In the genomic region with DNA sequence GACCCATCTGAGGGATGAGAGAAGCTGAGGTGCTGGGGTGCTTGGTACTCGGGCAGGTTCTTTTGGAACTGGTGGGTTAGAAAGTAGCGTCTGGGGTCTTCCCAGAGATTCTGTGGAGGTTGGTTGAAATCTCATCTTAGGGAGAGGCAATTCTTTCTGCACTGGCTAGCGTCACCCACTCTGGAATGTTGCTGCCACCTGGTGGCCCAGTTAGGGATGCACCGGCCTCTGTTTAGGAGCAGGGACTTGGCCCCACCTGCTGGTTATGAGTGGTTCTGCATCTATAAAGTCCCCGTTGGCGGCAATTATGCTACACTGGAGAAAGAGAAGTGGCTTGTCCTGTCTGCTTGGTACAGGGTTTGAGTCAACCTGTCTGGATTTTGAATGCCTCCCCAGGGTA, we compare ENCODE assay signal across 8 mouse cellular contexts. TPM values are rescaled to one million over a fixed set of nuclear protein-coding genes. Genes with fewer than 3 reads are reported as not detected.
DNase-seq lines count a peak whose midpoint lies in the region; ATAC-seq and TF ChIP-seq lines count a peak whose summit lies in the region.

No protein-coding gene starts in this region.

- no peak overlapping the region for H3K27ac ChIP-seq in ES-E14 (ENCODE audit: insufficient read depth, low read depth, low read length, poor library complexity, severe bottlenecking)
- no peak overlapping the region for H3K27ac ChIP-seq in forebrain, postnatal 0 days (ENCODE audit: low read depth, low read length)
- H3K27ac ChIP-seq in hindbrain, embryonic 12.5 days = no peak overlapping the region
- no peak overlapping the region for H3K27ac ChIP-seq in lung, embryonic 15.5 days

- in situ Hi-C loops in ES-E14 (cut with MboI; ENCODE audit: low sequenced_read_pairs in 2 of 2, unreplicated experiment in 2 of 2) = loop anchor here (5.0 to 25.0 kb wide), 3 partner anchors 55 to 265 kb away; no protein-coding TSS in a partner anchor

- DNase-seq in ES-E14 (ENCODE audit: low read depth, low spot score) = peak; percentile 79
- DNase-seq in cerebellum, adult 11 months = peak; percentile 83
- DNase-seq in forebrain, postnatal 0 days = peak; percentile 96
- peak; percentile 94 for DNase-seq in layer of hippocampus, adult 9-10 months (ENCODE audit: low spot score)
- peak; percentile 66 for DNase-seq in ovary, adult 18-20 months (ENCODE audit: low spot score)
- peak; percentile 36 to 44 for DNase-seq in thymus, adult 18-20 months

- peak; percentile 100 for TF ChIP-seq CTCF in forebrain, postnatal 0 days (IDR thresholded peaks at IDR 0.05; ENCODE audit: low read depth)

- H3K4me2 ChIP-seq in forebrain, postnatal 0 days (ENCODE audit: low read depth) = no peak overlapping the region
- H3K4me2 ChIP-seq in hindbrain, embryonic 12.5 days (replicated peaks) = no peak overlapping the region
- H3K4me2 ChIP-seq in lung, embryonic 15.5 days = no peak overlapping the region

- H3K4me3 ChIP-seq in ES-E14 (ENCODE audit: insufficient read depth in 1 of 2, low read depth in 1 of 2, low read length in 2 of 2, poor library complexity in 1 of 2, severe bottlenecking in 1 of 2) = no peak overlapping the region
- no peak overlapping the region for H3K4me3 ChIP-seq in forebrain, postnatal 0 days (ENCODE audit: low read depth, low read length)
- H3K4me3 ChIP-seq in hindbrain, embryonic 12.5 days = no peak overlapping the region
- no peak overlapping the region for H3K4me3 ChIP-seq in lung, embryonic 15.5 days

- H3K9me3 ChIP-seq in ES-E14 (ENCODE audit: control insufficient read depth, insufficient read depth, low read depth, low read length) = no peaks in the 10 kb centered on the region
- H3K9me3 ChIP-seq in forebrain, postnatal 0 days (ENCODE audit: low read length) = no peaks in the 10 kb centered on the region
- no peaks in the 10 kb centered on the region for H3K9me3 ChIP-seq in hindbrain, embryonic 12.5 days (replicated peaks)
- H3K9me3 ChIP-seq in lung, embryonic 15.5 days = no peaks in the 10 kb centered on the region

- whole genome bisulfite sequencing in forebrain, postnatal 0 days = 2% methylated on average over 6 of the region's 6 CpGs
- 2% methylated on average over 6 of the region's 6 CpGs for WGBS in hindbrain, embryonic 12.5 days
- WGBS in lung, embryonic 15.5 days = 0% methylated on average over 6 of the region's 6 CpGs

- H3K36me3 ChIP-seq in ES-E14 (ENCODE audit: control insufficient read depth, insufficient read depth, low read length, poor library complexity, severe bottlenecking) = no peaks in the 10 kb centered on the region; the same call in 1 of the 2 replicates
- H3K36me3 ChIP-seq in forebrain, postnatal 0 days (ENCODE audit: insufficient read depth) = no peaks in the 10 kb centered on the region
- H3K36me3 ChIP-seq in hindbrain, embryonic 12.5 days = no peaks in the 10 kb centered on the region
- no peaks in the 10 kb centered on the region for H3K36me3 ChIP-seq in lung, embryonic 15.5 days

- ATAC-seq in forebrain, postnatal 0 days = peak; percentile 79
- ATAC-seq in hindbrain, embryonic 12.5 days (ENCODE audit: low FRiP score) = peak; percentile 63
- ATAC-seq in lung, embryonic 15.5 days (ENCODE audit: borderline replicate concordance, extremely low read depth, low FRiP score, low TSS enrichment) = peak; percentile 14; the same call in 1 of the 2 replicates

- H3K27me3 ChIP-seq in forebrain, postnatal 0 days (ENCODE audit: insufficient read depth, low read length) = peaks cover 28% of the 10 kb centered on the region
- peaks cover 39% of the 10 kb centered on the region for H3K27me3 ChIP-seq in hindbrain, embryonic 12.5 days
- H3K27me3 ChIP-seq in lung, embryonic 15.5 days = peaks cover 39% of the 10 kb centered on the region

- peaks cover 4 to 27% of the 10 kb centered on the region in 2 experiments; a peak in 3 of 4 replicates for H3K4me1 ChIP-seq in ES-E14 (ENCODE audit: control insufficient read depth in 2 of 2, insufficient read depth in 2 of 2, low read length in 2 of 2, poor library complexity in 1 of 2)
- no peaks in the 10 kb centered on the region for H3K4me1 ChIP-seq in forebrain, postnatal 0 days (ENCODE audit: insufficient read depth)
- H3K4me1 ChIP-seq in hindbrain, embryonic 12.5 days = peaks cover 13% of the 10 kb centered on the region
- no peaks in the 10 kb centered on the region for H3K4me1 ChIP-seq in lung, embryonic 15.5 days

- H3K9ac ChIP-seq in ES-E14 (ENCODE audit: insufficient read depth, low read depth, low read length, poor library complexity, severe bottlenecking) = no peak overlapping the region
- no peak overlapping the region for H3K9ac ChIP-seq in forebrain, postnatal 0 days
- no peak overlapping the region for H3K9ac ChIP-seq in hindbrain, embryonic 12.5 days
- no peak overlapping the region for H3K9ac ChIP-seq in lung, embryonic 15.5 days

TF ChIP-seq in ES-E14, 5 proteins besides CTCF, POLR2A, EP300 and RAD21:
- peak; percentile 100 for TF ChIP-seq ZC3H11A (IDR thresholded peaks at IDR 0.05; ENCODE audit: borderline replicate concordance, low read depth, low read length)
- TF ChIP-seq HCFC1 (IDR thresholded peaks at IDR 0.05; ENCODE audit: borderline replicate concordance, insufficient read depth, low read length) = peak; percentile 56; the same call in 1 of the 2 replicates
- no peak for TF ChIP-seq ZNF384 (IDR thresholded peaks at IDR 0.05; ENCODE audit: low read depth, low read length)
TF ChIP-seq in ES-E14: peak in this region for 2.

RNA-seq across cellular contexts. Expression of gene Kctd15, which starts 15.4 kb away (rescaled TPM):
- 15.9 and 18.1 TPM in 2 replicates for total RNA-seq in ES-E14 (2012; rRNA removed)
- total RNA-seq in forebrain, postnatal 0 days (2014; rRNA removed) = 57.9 and 59.4 TPM in 2 replicates
- polyA plus RNA-seq in forebrain, postnatal 0 days (2015; fragmentation: Nextera tagmentation; extraction: Ambion mirVana) = 16.7 and 18.3 TPM in 2 replicates
- 36.9 and 42.1 TPM in 2 replicates for polyA plus RNA-seq in hindbrain, embryonic 12.5 days (2016; fragmentation: Nextera tagmentation; extraction: Ambion mirVana)
- polyA plus RNA-seq in lung, embryonic 15.5 days (2015; fragmentation: Nextera tagmentation; extraction: Ambion mirVana) = 17.3 and 18.4 TPM in 2 replicates

Comparison
In these comparisons a context has a peak if more than half of its experiments do, and no peak if none do; other contexts are left out.
1. DNase-seq: peak in every context shown above with its lines; median percentile 96 in forebrain, postnatal 0 days; 94 in layer of hippocampus, adult 9-10 months; 83 in cerebellum, adult 11 months; 79 in ES-E14; 66 in ovary, adult 18-20 months; 40 in thymus, adult 18-20 months.
2. ATAC-seq: peak in every context shown above with its lines; median percentile 79 in forebrain, postnatal 0 days; 63 in hindbrain, embryonic 12.5 days; 14 in lung, embryonic 15.5 days.